Mouse (Mus musculus) heart, embryonic 11.5 days (tissue): Measurements from ENCODE around the gene Galnt18. TPM values are rescaled to one million over a fixed set of nuclear protein-coding genes. Genes with fewer than 3 reads are reported as not detected.

ENCODE experiments used
- ATAC-seq: fragments of 200-750 bp; cut with Nextera tagmentation; replicated peaks from 2 replicates; pipeline ENCODE4 v1.8.0; 2017; ENCODE audit warnings: moderate library complexity; ENCODE audit not compliant: insufficient number of reproducible peaks, low FRiP score, low TSS enrichment
- H3K27ac ChIP-seq: fragments of 300-500 bp; sonication (generic); 2 replicates; pipeline ENCODE4 v1.5.1; 2014; ENCODE audit warnings: mild to moderate bottlenecking, low read depth, low read length
- H3K27me3 ChIP-seq: fragments of 300-500 bp; sonication (generic); 2 replicates; pipeline ENCODE4 v1.6.1; 2014; ENCODE audit warnings: mild to moderate bottlenecking, low read length, mixed read lengths; ENCODE audit not compliant: control insufficient read depth, insufficient read depth
- H3K36me3 ChIP-seq: fragments of 300-500 bp; sonication (generic); 2 replicates; pipeline ENCODE4 v1.6.1; 2014; ENCODE audit warnings: mild to moderate bottlenecking, low read length, moderate library complexity, mixed read lengths; ENCODE audit not compliant: control insufficient read depth, insufficient read depth
- H3K4me1 ChIP-seq: fragments of 300-500 bp; sonication (generic); 2 replicates; pipeline ENCODE4 v1.6.1; 2014; ENCODE audit warnings: low read length; ENCODE audit not compliant: control insufficient read depth, insufficient read depth
- H3K4me2 ChIP-seq: fragments of 300-500 bp; sonication (generic); 2 replicates; pipeline ENCODE4 v1.6.1; 2014; ENCODE audit warnings: mild to moderate bottlenecking, moderate library complexity
- H3K4me3 ChIP-seq: fragments of 300-500 bp; sonication (generic); 2 replicates; pipeline ENCODE4 v1.5.1; 2014; ENCODE audit warnings: low read depth, low read length
- H3K9ac ChIP-seq: fragments of 300-500 bp; sonication (generic); 2 replicates; pipeline ENCODE4 v1.6.1; 2014; ENCODE audit warnings: mild to moderate bottlenecking, low read depth, low read length, moderate library complexity
- H3K9me3 ChIP-seq: fragments of 300-500 bp; sonication (generic); replicated peaks from 2 replicates; pipeline ENCODE4 v1.6.1; 2016; ENCODE audit warnings: low read length; ENCODE audit not compliant: control insufficient read depth
- WGBS: fragments of 180-500 bp; shearing (Covaris S2); extraction: QIAGEN DNeasy Blood & Tissue Kit; methylation state at CpG from one replicate; pipeline ENCODE4 v1.1.7; 2014; ENCODE audit not compliant: insufficient replicate concordance; 5-methylcytosine and 5-hydroxymethylcytosine counted together
- polyA plus RNA-seq: library from polyadenylated mRNA; unstranded; fragments of >200 nt; fragmentation: Nextera tagmentation; extraction: Ambion mirVana; gene quantifications from 2 replicates; pipeline ENCODE4 v1.2.1, GENCODE M21; 2014

The Galnt18 gene
- polyA plus RNA-seq, 1 experiment from 2014 or later, result 6.6 TPM

GRCm38 (mm10) chr7:111528961-111529643 is 250.7 kb downstream of the Galnt18 start:
- no peaks in the 10 kb centered on the region for H3K36me3 ChIP-seq

GRCm38 (mm10) chr7:111528462-111528861 is 251.3 kb downstream of the Galnt18 start:
- no peaks in the 10 kb centered on the region for H3K4me1 ChIP-seq
- no peaks in the 10 kb centered on the region for H3K27me3 ChIP-seq
- no peaks in the 10 kb centered on the region for H3K36me3 ChIP-seq
- H3K4me2 ChIP-seq, result no peak overlapping the region
- H3K9me3 ChIP-seq, result no peaks in the 10 kb centered on the region
- 44% methylated on average over 1 of the region's 1 CpGs for WGBS
- ATAC-seq, result no peak
- no peak overlapping the region for H3K27ac ChIP-seq
- no peak overlapping the region for H3K9ac ChIP-seq
- H3K4me3 ChIP-seq, result no peak overlapping the region

More at GRCm38 (mm10) chr7:111528961-111529643, 250.7 kb downstream of the Galnt18 start:
- no peak for ATAC-seq
- H3K27me3 ChIP-seq, result no peaks in the 10 kb centered on the region
- no peak overlapping the region for H3K27ac ChIP-seq
- 80% methylated on average over 3 of the region's 3 CpGs for WGBS
- H3K4me3 ChIP-seq, result no peak overlapping the region
- H3K4me1 ChIP-seq, result no peaks in the 10 kb centered on the region
- no peak overlapping the region for H3K4me2 ChIP-seq
- no peaks in the 10 kb centered on the region for H3K9me3 ChIP-seq
- H3K9ac ChIP-seq, result no peak overlapping the region

GRCm38 (mm10) chr7:111520881-111521280 is 258.9 kb downstream of the Galnt18 start:
- ATAC-seq, result no peak
- Histone ChIP-seq H3K27me3 (no peaks in the 10 kb centered on the region), H3K36me3 (no peaks in the 10 kb centered on the region), H3K9me3 (no peaks in the 10 kb centered on the region), H3K9ac (no peak overlapping the region), H3K27ac (no peak overlapping the region), H3K4me3 (no peak overlapping the region), H3K4me2 (no peak overlapping the region), H3K4me1 (no peaks in the 10 kb centered on the region)
- 86% methylated on average over 1 of the region's 1 CpGs for WGBS

GRCm38 (mm10) chr7:111518581-111519242 is 261.1 kb downstream of the Galnt18 start:
- Histone ChIP-seq H3K36me3 (no peaks in the 10 kb centered on the region), H3K4me1 (no peaks in the 10 kb centered on the region), H3K4me2 (no peak overlapping the region), H3K4me3 (no peak overlapping the region), H3K27me3 (no peaks in the 10 kb centered on the region), H3K27ac (no peak overlapping the region), H3K9me3 (no peaks in the 10 kb centered on the region), H3K9ac (no peak overlapping the region)
- 75% methylated on average over 8 of the region's 8 CpGs for WGBS
- no peak for ATAC-seq

- Histone ChIP-seq H3K27me3 (no peaks in the 10 kb centered on the region), H3K27ac (no peak overlapping the region), H3K9ac (no peak overlapping the region), H3K4me2 (no peak overlapping the region), H3K9me3 (no peaks in the 10 kb centered on the region), H3K4me3 (no peak overlapping the region), H3K36me3 (no peaks in the 10 kb centered on the region), H3K4me1 (no peaks in the 10 kb centered on the region)
- WGBS, result 52% methylated on average over 1 of the region's 1 CpGs
- no peak for ATAC-seq
These were observed 262.9 kb downstream of the Galnt18 start for GRCm38 (mm10) chr7:111516882-111517281.

- H3K4me1 ChIP-seq, result no peaks in the 10 kb centered on the region
- no peak for ATAC-seq
- no peak overlapping the region for H3K4me3 ChIP-seq
- WGBS, result 87% methylated on average over 2 of the region's 2 CpGs
- H3K9ac ChIP-seq, result no peak overlapping the region
- no peak overlapping the region for H3K4me2 ChIP-seq
- no peaks in the 10 kb centered on the region for H3K9me3 ChIP-seq
- H3K36me3 ChIP-seq, result no peaks in the 10 kb centered on the region
- H3K27ac ChIP-seq, result no peak overlapping the region
- no peaks in the 10 kb centered on the region for H3K27me3 ChIP-seq
These were observed 264.3 kb downstream of the Galnt18 start for GRCm38 (mm10) chr7:111515471-111515870.

GRCm38 (mm10) chr7:111509167-111509854 is 270.5 kb downstream of the Galnt18 start:
- no peak for ATAC-seq
- WGBS, result 63% methylated on average over 2 of the region's 2 CpGs
- H3K4me2 ChIP-seq, result no peak overlapping the region
- no peaks in the 10 kb centered on the region for H3K9me3 ChIP-seq
- no peak overlapping the region for H3K4me3 ChIP-seq
- H3K4me1 ChIP-seq, result no peaks in the 10 kb centered on the region
- H3K9ac ChIP-seq, result no peak overlapping the region
- no peak overlapping the region for H3K27ac ChIP-seq
- no peaks in the 10 kb centered on the region for H3K27me3 ChIP-seq
- no peaks in the 10 kb centered on the region for H3K36me3 ChIP-seq

GRCm38 (mm10) chr7:111500616-111501015 is 279.2 kb downstream of the Galnt18 start:
- no peak overlapping the region for H3K9ac ChIP-seq
- H3K4me2 ChIP-seq, result no peak overlapping the region
- no peaks in the 10 kb centered on the region for H3K36me3 ChIP-seq
- no peaks in the 10 kb centered on the region for H3K4me1 ChIP-seq
- no peaks in the 10 kb centered on the region for H3K27me3 ChIP-seq
- ATAC-seq, result no peak
- H3K27ac ChIP-seq, result no peak overlapping the region
- WGBS, result 78% methylated on average over 2 of the region's 2 CpGs
- H3K9me3 ChIP-seq, result no peaks in the 10 kb centered on the region
- no peak overlapping the region for H3K4me3 ChIP-seq
